Mouse (Mus musculus): ENCODE measurements around the gene Olfr1472.
"Not testable (repeated sequence)": the region's sequence is repeated elsewhere in the genome, so short reads cannot be mapped to it uniquely, and the experiment has no call there.

The Olfr1472 gene

GRCm38 (mm10) chr19:13455986-13456385 is at the start of gene Olfr1472:
Olfr1472 (minus strand) TSS chr19:13456086.
- CTCF ChIA-PET: no interaction called here

- CTCF ChIA-PET: no interaction called here
Measured at GRCm38 (mm10) chr19:13500246-13500645, 44.4 kb upstream of the Olfr1472 start, which contains the start of gene Olfr1477. Olfr1477 (plus strand) TSS chr19:13500546.

- CTCF ChIA-PET: no interaction called here
Measured at GRCm38 (mm10) chr19:13480096-13480495, 24.2 kb upstream of the Olfr1472 start, which contains the start of gene Olfr1475. Olfr1475 (minus strand) TSS chr19:13480196.

DNA sequence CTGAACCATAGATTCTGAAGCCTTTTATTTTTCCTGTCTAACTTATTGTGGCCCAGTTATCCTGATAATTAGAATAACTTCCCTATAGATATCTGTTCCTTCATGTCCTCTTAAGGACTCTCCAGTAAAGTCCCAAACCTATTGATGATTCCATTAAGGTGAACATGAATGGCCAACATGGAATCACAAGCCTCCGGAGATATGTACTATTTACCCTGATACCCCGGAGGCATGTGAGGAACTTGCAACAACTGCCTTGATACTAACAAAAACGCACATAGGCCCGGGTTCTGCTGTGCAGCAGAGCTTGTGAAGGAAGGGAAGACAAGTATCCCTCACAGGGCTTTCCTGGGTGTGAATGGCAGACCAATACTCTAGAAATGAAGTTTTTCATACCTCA is 13.4 kb upstream of the Olfr1472 start, which contains the start of gene Olfr1474:
Gene Olfr1474 (plus strand): TSS at position 301 of the 400 bp plus-strand sequence.
- CTCF ChIA-PET: not testable (repeated sequence)

- CTCF ChIA-PET: not testable (repeated sequence)
Measured at GRCm38 (mm10) chr19:13443109-13443508, 12.8 kb downstream of the Olfr1472 start, which contains the start of gene Olfr1471. Olfr1471 (plus strand) TSS chr19:13443409.

GRCm38 (mm10) chr19:13407549-13407948 is 48.3 kb downstream of the Olfr1472 start, which contains the start of gene Olfr1469:
Olfr1469 (plus strand) TSS chr19:13407849.
- CTCF ChIA-PET: no interaction called here
